Comparison of ENCODE assay signal across 9 mouse cellular contexts in the genomic region with DNA sequence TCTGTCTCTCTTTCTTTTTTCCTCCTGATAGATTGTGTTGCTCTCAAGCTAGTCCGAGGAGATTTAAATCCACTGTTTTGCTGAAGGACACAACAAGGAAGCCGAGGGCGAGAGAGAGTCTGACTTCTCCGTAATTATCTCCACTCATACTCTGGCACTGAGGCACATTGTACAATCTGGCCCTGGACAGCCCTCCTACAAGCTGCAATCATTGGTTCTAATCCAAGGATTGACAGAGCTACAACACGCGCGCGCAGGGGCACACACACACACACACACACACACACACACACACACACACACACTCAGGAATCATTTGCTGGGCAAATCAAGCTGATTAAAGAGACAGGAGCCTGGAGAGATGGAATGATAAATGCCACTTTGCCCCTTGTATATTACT. TPM values are rescaled to one million over a fixed set of nuclear protein-coding genes. Genes with fewer than 3 reads are reported as not detected.
DNase-seq lines count a peak whose midpoint lies in the region; ATAC-seq and TF ChIP-seq lines count a peak whose summit lies in the region.
"Had no signal": no experiment of that assay in that cellular context is flagged by ENCODE, and none has a peak within 500 bp of the region (broad histone marks: within the 10 kb centered on the region; RNA-seq: fewer than 3 reads in every experiment).

A gene (minus strand): TSS at position 164 of the 400 bp plus-strand sequence.

- ATAC-seq in lung, embryonic 14.5 days (ENCODE audit: insufficient read depth), result no peak
- ATAC-seq in embryonic facial prominence, embryonic 13.5 days (ENCODE audit: insufficient number of reproducible peaks, insufficient read depth, low FRiP score, low TSS enrichment, low read depth), result no peak
- peak; percentile 58; the same call in 1 of the 2 replicates for ATAC-seq in heart, postnatal 0 days (ENCODE audit: insufficient read depth, low read depth)
- peak; percentile 72 for ATAC-seq in midbrain, embryonic 11.5 days (ENCODE audit: low FRiP score)
- ATAC-seq in stomach, embryonic 16.5 days (ENCODE audit: insufficient read depth, low FRiP score), result no peak

- no peak for TF ChIP-seq CTCF in lung, embryonic 14.5 days (IDR thresholded peaks at IDR 0.05; ENCODE audit: low read depth)
- no peak for TF ChIP-seq CTCF in lung, adult 2 months (IDR thresholded peaks at IDR 0.05; ENCODE audit: insufficient read depth, low read length)
- TF ChIP-seq CTCF in heart, postnatal 0 days (IDR thresholded peaks at IDR 0.05; ENCODE audit: low read depth), result no peak

- no peaks in the 10 kb centered on the region for H3K9me3 ChIP-seq in lung, embryonic 14.5 days (ENCODE audit: low read depth, low read length)
- H3K9me3 ChIP-seq in embryonic facial prominence, embryonic 13.5 days, result no peaks in the 10 kb centered on the region
- no peaks in the 10 kb centered on the region for H3K9me3 ChIP-seq in heart, postnatal 0 days (replicated peaks; ENCODE audit: control insufficient read depth, low read length)
- H3K9me3 ChIP-seq in midbrain, embryonic 11.5 days (ENCODE audit: control insufficient read depth, low read length), result no peaks in the 10 kb centered on the region
- H3K9me3 ChIP-seq in stomach, embryonic 16.5 days (replicated peaks; ENCODE audit: control insufficient read depth, low read length), result no peaks in the 10 kb centered on the region

- TF ChIP-seq EP300 in heart, postnatal 0 days (IDR thresholded peaks at IDR 0.05; ENCODE audit: low read depth), result no peak

- H3K36me3 ChIP-seq in lung, embryonic 14.5 days (ENCODE audit: insufficient read depth), result no peaks in the 10 kb centered on the region
- no peaks in the 10 kb centered on the region for H3K36me3 ChIP-seq in embryonic facial prominence, embryonic 13.5 days
- no peaks in the 10 kb centered on the region for H3K36me3 ChIP-seq in heart, postnatal 0 days (replicated peaks; ENCODE audit: control insufficient read depth, insufficient read depth, low read length)
- H3K36me3 ChIP-seq in midbrain, embryonic 11.5 days (ENCODE audit: control insufficient read depth, insufficient read depth, low read length), result no peaks in the 10 kb centered on the region
- H3K36me3 ChIP-seq in stomach, embryonic 16.5 days (ENCODE audit: control insufficient read depth, insufficient read depth, low read length), result no peaks in the 10 kb centered on the region
- H3K36me3 ChIP-seq: G1E had no signal

- TF ChIP-seq POLR2A in lung, adult 2 months (IDR thresholded peaks at IDR 0.05; ENCODE audit: borderline replicate concordance, extremely low read depth, low read depth, low read length), result no peak

- peaks cover 36% of the 10 kb centered on the region for H3K27me3 ChIP-seq in lung, embryonic 14.5 days (ENCODE audit: insufficient read depth, low read length)
- peaks cover 49% of the 10 kb centered on the region for H3K27me3 ChIP-seq in embryonic facial prominence, embryonic 13.5 days
- peaks cover 20% of the 10 kb centered on the region for H3K27me3 ChIP-seq in heart, postnatal 0 days (ENCODE audit: control insufficient read depth, insufficient read depth, low read length)
- H3K27me3 ChIP-seq in midbrain, embryonic 11.5 days (ENCODE audit: control insufficient read depth, insufficient read depth, low read length), result peaks cover 6% of the 10 kb centered on the region; the same call in 1 of the 2 replicates
- peaks cover 17% of the 10 kb centered on the region for H3K27me3 ChIP-seq in stomach, embryonic 16.5 days (ENCODE audit: control insufficient read depth, insufficient read depth, low read length)

- peak; percentile 35 for DNase-seq in lung, embryonic 14.5 days
- no peak for DNase-seq in lung, adult 2 months
- peak; percentile 19 for DNase-seq in heart, postnatal 0 days (ENCODE audit: low spot score)
- peak; percentile 65 for DNase-seq in left cerebral cortex, adult 11 months (ENCODE audit: low spot score)
- DNase-seq in midbrain, embryonic 11.5 days (ENCODE audit: low spot score, missing footprints), result no peak
- DNase-seq in ovary, postnatal 10 days (ENCODE audit: low spot score), result no peak

- H3K27ac ChIP-seq in lung, embryonic 14.5 days (ENCODE audit: low read depth), result no peak within 1 kb of the TSS
- H3K27ac ChIP-seq in embryonic facial prominence, embryonic 13.5 days, result no peak within 1 kb of the TSS
- H3K27ac ChIP-seq in heart, postnatal 0 days (ENCODE audit: low read depth), result no peak within 1 kb of the TSS
- no peak within 1 kb of the TSS for H3K27ac ChIP-seq in midbrain, embryonic 11.5 days (ENCODE audit: low read depth, low read length)
- no peak within 1 kb of the TSS for H3K27ac ChIP-seq in stomach, embryonic 16.5 days (ENCODE audit: low read length)

- H3K4me1 ChIP-seq in lung, embryonic 14.5 days (ENCODE audit: insufficient read depth), result no peaks in the 10 kb centered on the region
- H3K4me1 ChIP-seq in lung, adult 2 months (ENCODE audit: control insufficient read depth, insufficient read depth, low read length), result no peaks in the 10 kb centered on the region; the same call in 1 of the 2 replicates
- H3K4me1 ChIP-seq in embryonic facial prominence, embryonic 13.5 days, result peaks cover 7% of the 10 kb centered on the region
- H3K4me1 ChIP-seq in heart, postnatal 0 days (ENCODE audit: control insufficient read depth, insufficient read depth), result 0 out of 2 replicates have a peak, but pooled peaks cover 5% of the 10 kb centered on the region
- peaks cover 9% of the 10 kb centered on the region; the same call in 1 of the 2 replicates for H3K4me1 ChIP-seq in midbrain, embryonic 11.5 days (ENCODE audit: control insufficient read depth, insufficient read depth, low read length)
- H3K4me1 ChIP-seq in stomach, embryonic 16.5 days (ENCODE audit: control insufficient read depth, insufficient read depth, low read length), result peaks cover 7% of the 10 kb centered on the region; the same call in 1 of the 2 replicates

- H3K4me3 ChIP-seq in lung, embryonic 14.5 days (ENCODE audit: low read depth, low read length), result peak within 1 kb of the TSS; percentile 28
- H3K4me3 ChIP-seq in lung, adult 2 months (replicated peaks; ENCODE audit: extremely low read depth, low read depth, low read length), result no peak within 1 kb of the TSS
- peak within 1 kb of the TSS; percentile 43 for H3K4me3 ChIP-seq in embryonic facial prominence, embryonic 13.5 days
- H3K4me3 ChIP-seq in heart, postnatal 0 days (ENCODE audit: low read depth, low read length), result peak within 1 kb of the TSS; percentile 50
- H3K4me3 ChIP-seq in midbrain, embryonic 11.5 days (ENCODE audit: low read depth, low read length), result peak within 1 kb of the TSS; percentile 42
- peak within 1 kb of the TSS; percentile 43 for H3K4me3 ChIP-seq in stomach, embryonic 16.5 days (replicated peaks; ENCODE audit: low read length)

- H3K9ac ChIP-seq in lung, embryonic 14.5 days, result no peak within 1 kb of the TSS
- H3K9ac ChIP-seq in embryonic facial prominence, embryonic 13.5 days, result peak within 1 kb of the TSS; percentile 40
- no peak within 1 kb of the TSS for H3K9ac ChIP-seq in heart, postnatal 0 days (replicated peaks; ENCODE audit: low read depth, low read length)
- peak within 1 kb of the TSS; percentile 60 for H3K9ac ChIP-seq in midbrain, embryonic 11.5 days (ENCODE audit: low read length)
- peak within 1 kb of the TSS; percentile 40; the same call in 1 of the 2 replicates for H3K9ac ChIP-seq in stomach, embryonic 16.5 days (ENCODE audit: low read length)

- WGBS in lung, embryonic 14.5 days, result 21% methylated on average over 8 of the region's 8 CpGs
- 33% methylated on average over 8 of the region's 8 CpGs for WGBS in lung, adult 2 months
- WGBS in embryonic facial prominence, embryonic 13.5 days, result 12% methylated on average over 8 of the region's 8 CpGs
- WGBS in heart, postnatal 0 days, result 11% methylated on average over 8 of the region's 8 CpGs
- 16% methylated on average over 8 of the region's 8 CpGs for WGBS in midbrain, embryonic 11.5 days
- 24% methylated on average over 8 of the region's 8 CpGs for WGBS in stomach, embryonic 16.5 days

- peak within 1 kb of the TSS; percentile 61 for H3K4me2 ChIP-seq in lung, embryonic 14.5 days
- peak within 1 kb of the TSS; percentile 90 for H3K4me2 ChIP-seq in embryonic facial prominence, embryonic 13.5 days
- peak within 1 kb of the TSS; percentile 81 for H3K4me2 ChIP-seq in heart, postnatal 0 days (ENCODE audit: low read depth, low read length)
- H3K4me2 ChIP-seq in midbrain, embryonic 11.5 days, result peak within 1 kb of the TSS; percentile 75
- H3K4me2 ChIP-seq in stomach, embryonic 16.5 days (ENCODE audit: low read depth, low read length), result peak within 1 kb of the TSS; percentile 65

RNA-seq across cellular contexts. Expression of the gene that starts here (rescaled TPM):
- polyA plus RNA-seq in lung, embryonic 14.5 days (2014; fragmentation: Nextera tagmentation; extraction: Ambion mirVana), result 22.0 and 22.1 TPM in 2 replicates
- polyA plus RNA-seq in lung, adult 2 months (2012; rRNA removed), result 0.31 and 1.1 TPM in 2 replicates
- 16.1 and 16.7 TPM in 2 replicates for polyA plus RNA-seq in embryonic facial prominence, embryonic 13.5 days (2015; fragmentation: Nextera tagmentation; extraction: Ambion mirVana)
- 7.1 and 17.7 TPM in 2 replicates for total RNA-seq in heart, postnatal 0 days (2014; rRNA removed; ENCODE audit: low replicate concordance)
- polyA plus RNA-seq in heart, postnatal 0 days (2015; fragmentation: Nextera tagmentation; extraction: Ambion mirVana), result 8.8 and 9.3 TPM in 2 replicates
- polyA plus RNA-seq in midbrain, embryonic 11.5 days (2014; fragmentation: Nextera tagmentation; extraction: Ambion mirVana), result 14.1 and 19.7 TPM in 2 replicates
- 12.2 and 15.0 TPM in 2 replicates for polyA plus RNA-seq in stomach, embryonic 16.5 days (2015; fragmentation: Nextera tagmentation; extraction: Ambion mirVana)
- polyA plus RNA-seq: G1E had no signal

Comparison
In these comparisons a context has a peak if more than half of its experiments do, and no peak if none do; other contexts are left out.
1. DNase-seq: peak in lung, embryonic 14.5 days (single experiment), heart, postnatal 0 days (single experiment) and left cerebral cortex, adult 11 months (single experiment); none in lung, adult 2 months (single experiment), midbrain, embryonic 11.5 days (single experiment) and ovary, postnatal 10 days (single experiment).
2. ATAC-seq: peak in heart, postnatal 0 days (single experiment) and midbrain, embryonic 11.5 days (single experiment); none in lung, embryonic 14.5 days (single experiment), embryonic facial prominence, embryonic 13.5 days (single experiment) and stomach, embryonic 16.5 days (single experiment).
3. H3K9ac ChIP-seq: peak in embryonic facial prominence, embryonic 13.5 days (single experiment), midbrain, embryonic 11.5 days (single experiment) and stomach, embryonic 16.5 days (single experiment); none in lung, embryonic 14.5 days (single experiment) and heart, postnatal 0 days (single experiment).
4. Peak in every context shown above with its lines, with median percentiles within 50 percentile points of each other: H3K4me2 ChIP-seq.